Mouse (Mus musculus) layer of hippocampus, adult 2 months (tissue): ENCODE data around the gene Slc25a48. TPM values are rescaled to one million over a fixed set of nuclear protein-coding genes. Genes with fewer than 3 reads are reported as not detected.

Experiments used
- DNase-seq, 2 experiments: peaks; one replicate each; pipeline ENCODE4 v3.0.0; 2022; ENCODE audit warnings: low spot score in 2 of 2
- H3K27ac ChIP-seq: fragments of 200-600 bp; 2 replicates; pipeline ENCODE4 v1.8.1; 2022
- H3K4me3 ChIP-seq: fragments of 200-600 bp; 2 replicates; pipeline ENCODE4 v1.8.1; 2022; ENCODE audit warnings: mild to moderate bottlenecking
- CTCF ChIP-seq: fragments of 200-600 bp; conservative IDR thresholded peaks from 2 replicates; pipeline ENCODE4 v1.8.1; 2022; ENCODE audit warnings: antibody characterized with exemption, mild to moderate bottlenecking, moderate library complexity
- total RNA-seq, 2 experiments: library from RNA; stranded (reverse); gene quantifications; 2 replicates each; pipeline ENCODE4 v1.2.3; 2021

Gene Slc25a48
- total RNA-seq, 2 experiments from 2014 or later: not detected

- H3K27ac ChIP-seq: no peak overlapping the region
- H3K4me3 ChIP-seq: no peak overlapping the region
- DNase-seq: no peak
These were observed 62.5 kb downstream of the Slc25a48 start for GRCm38 (mm10) chr13:56500636-56501035.

GRCm38 (mm10) chr13:56501866-56502420 lies 63.8 kb downstream of the Slc25a48 start:
- TF ChIP-seq CTCF: no peak
- Histone ChIP-seq H3K4me3 (no peak overlapping the region), H3K27ac (no peak overlapping the region)
- no peak for DNase-seq

More at GRCm38 (mm10) chr13:56500636-56501035, 62.5 kb downstream of the Slc25a48 start:
- TF ChIP-seq CTCF: no peak

GRCm38 (mm10) chr13:56506871-56507496 lies 68.8 kb downstream of the Slc25a48 start:
- no peak for TF ChIP-seq CTCF
- no peak for DNase-seq
- Histone ChIP-seq H3K27ac (no peak overlapping the region), H3K4me3 (no peak overlapping the region)

GRCm38 (mm10) chr13:56509796-56510195 lies 71.6 kb downstream of the Slc25a48 start:
- no peak for DNase-seq
- no peak overlapping the region for H3K27ac ChIP-seq
- no peak overlapping the region for H3K4me3 ChIP-seq
- no peak for TF ChIP-seq CTCF

GRCm38 (mm10) chr13:56513595-56513994 lies 75.4 kb downstream of the Slc25a48 start:
- no peak for DNase-seq
- H3K27ac ChIP-seq: no peak overlapping the region
- no peak overlapping the region for H3K4me3 ChIP-seq
- TF ChIP-seq CTCF: no peak

GRCm38 (mm10) chr13:56516311-56516710 lies 78.2 kb downstream of the Slc25a48 start:
- Histone ChIP-seq H3K27ac (no peak overlapping the region), H3K4me3 (no peak overlapping the region)
- no peak for DNase-seq
- no peak for TF ChIP-seq CTCF

GRCm38 (mm10) chr13:56516816-56517215 lies 78.7 kb downstream of the Slc25a48 start:
- TF ChIP-seq CTCF: no peak
- H3K4me3 ChIP-seq: no peak overlapping the region

GRCm38 (mm10) chr13:56522081-56522820 lies 84.1 kb downstream of the Slc25a48 start, which contains the start of gene Fbxl21:
Gene Fbxl21 (plus strand): TSS chr13:56522472.
- H3K27ac ChIP-seq: peak within 1 kb of the TSS; percentile 57

More at GRCm38 (mm10) chr13:56516816-56517215, 78.7 kb downstream of the Slc25a48 start:
- no peak for DNase-seq
- H3K27ac ChIP-seq: no peak overlapping the region

GRCm38 (mm10) chr13:56522821-56523167 lies 84.6 kb downstream of the Slc25a48 start:
- TF ChIP-seq CTCF: no peak
- no peak for DNase-seq
- Histone ChIP-seq H3K27ac (peak overlapping the region; percentile 57), H3K4me3 (peak overlapping the region; percentile 81)

More at GRCm38 (mm10) chr13:56522081-56522820, 84.1 kb downstream of the Slc25a48 start, which contains the start of gene Fbxl21:
- no peak for TF ChIP-seq CTCF
- H3K4me3 ChIP-seq: peak within 1 kb of the TSS; percentile 81
- DNase-seq: peak; percentile 90 to 93

Other genes starting within 250 kb of the Slc25a48 start
- gene Neurog1, start 186.2 kb upstream of the Slc25a48 start, total RNA-seq: under 1 TPM in 1 of 2 experiments, not detected in 1; 0.20 TPM
- gene Cxcl14, start 141.8 kb upstream of the Slc25a48 start, total RNA-seq: 100 to 1,000 TPM; 123 to 125 TPM
- gene Gm3045, start 11.8 kb upstream of the Slc25a48 start, total RNA-seq: not detected
- gene Il9, start 43.9 kb downstream of the Slc25a48 start, total RNA-seq: not detected
- 1 to 10 TPM; 5.5 to 8.2 TPM for gene Fbxl21, start 84.1 kb downstream of the Slc25a48 start, total RNA-seq
- not detected for gene Lect2, start 110.1 kb downstream of the Slc25a48 start, total RNA-seq
- 1 to 10 TPM; 3.1 to 3.8 TPM for gene Tgfbi, start 171.2 kb downstream of the Slc25a48 start, total RNA-seq